Mouse (Mus musculus) myocyte (in vitro differentiated cells): ENCODE measurements around the gene Rpa1.

Source experiments
- CEBPB ChIP-seq: IDR thresholded peaks from 2 replicates; pipeline ENCODE4 v1.6.1; 2011; ENCODE audit warnings: mild to moderate bottlenecking, moderate library complexity; ENCODE audit not compliant: poor library complexity, insufficient read depth, severe bottlenecking
- E2F4 ChIP-seq: IDR thresholded peaks from one replicate; pipeline ENCODE4 v1.6.1; 2011; ENCODE audit warnings: mild to moderate bottlenecking, control low read depth, moderate library complexity; ENCODE audit not compliant: insufficient read depth
- MAX ChIP-seq: IDR thresholded peaks from one replicate; pipeline ENCODE4 v1.6.1; 2011; ENCODE audit warnings: low read depth, mild to moderate bottlenecking, control low read depth
- MYOD1 ChIP-seq, 3 experiments: IDR thresholded peaks; one replicate each; pipeline ENCODE4 v1.6.1; 2011; ENCODE audit warnings: control low read depth in 2 of 3, low read depth in 2 of 3, mild to moderate bottlenecking in 2 of 3, moderate library complexity in 1 of 3; ENCODE audit not compliant: insufficient read length in 2 of 3, control insufficient read depth in 1 of 3
- MYOG ChIP-seq, 3 experiments: IDR thresholded peaks; one replicate each; pipeline ENCODE4 v1.6.1; 2011; ENCODE audit warnings: control low read depth in 2 of 3, low read depth in 2 of 3, mild to moderate bottlenecking in 2 of 3; ENCODE audit not compliant: insufficient read length in 2 of 3, control insufficient read depth in 1 of 3, insufficient read depth in 1 of 3
- POLR2A ChIP-seq: IDR thresholded peaks from one replicate; pipeline ENCODE4 v1.6.1; 2011; ENCODE audit warnings: low read depth, mild to moderate bottlenecking, control low read depth, moderate library complexity; ENCODE audit not compliant: insufficient read length
- POLR2AphosphoS2 ChIP-seq: IDR thresholded peaks from one replicate; pipeline ENCODE4 v1.6.1; 2011; ENCODE audit warnings: low read depth, control low read depth; ENCODE audit not compliant: insufficient read length
- REST ChIP-seq: IDR thresholded peaks from one replicate; pipeline ENCODE4 v1.6.1; 2011; ENCODE audit warnings: mild to moderate bottlenecking, control low read depth, moderate library complexity; ENCODE audit not compliant: insufficient read depth, insufficient read length
- SRF ChIP-seq: IDR thresholded peaks from one replicate; pipeline ENCODE4 v1.6.1; 2011; ENCODE audit warnings: low read depth; ENCODE audit not compliant: control insufficient read depth, insufficient read length
- TCF12 ChIP-seq: IDR thresholded peaks from one replicate; pipeline ENCODE4 v1.6.1; 2011; ENCODE audit warnings: mild to moderate bottlenecking, control low read depth; ENCODE audit not compliant: poor library complexity, insufficient read depth, severe bottlenecking
- TCF3 ChIP-seq: IDR thresholded peaks from one replicate; pipeline ENCODE4 v1.6.1; 2011; ENCODE audit warnings: low read depth, control low read depth; ENCODE audit not compliant: insufficient read length
- USF1 ChIP-seq: IDR thresholded peaks from one replicate; pipeline ENCODE4 v1.6.1; 2011; ENCODE audit warnings: low read depth, mild to moderate bottlenecking, control low read depth, moderate library complexity

DNA sequence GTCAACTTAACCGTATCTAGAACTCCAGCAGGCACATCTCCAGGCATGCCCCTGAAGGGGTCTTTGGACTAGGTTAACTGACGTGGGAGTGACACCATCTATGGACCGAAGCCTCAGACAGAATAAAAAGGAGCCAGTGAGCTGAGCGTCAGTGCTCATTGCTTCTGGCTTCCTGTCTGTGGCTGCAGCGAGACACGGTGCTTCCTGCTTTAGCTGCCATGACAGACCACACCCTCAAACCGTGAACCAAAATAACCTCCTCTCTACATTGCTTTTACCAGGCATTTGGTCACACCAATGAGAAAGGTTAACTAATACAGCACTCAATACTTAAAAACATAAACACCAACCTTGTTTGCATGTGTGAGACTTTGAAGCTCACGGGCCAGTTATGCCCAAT, 11.4 kb downstream of the Rpa1 start:
- TF ChIP-seq MAX, result no peak
- no peak for TF ChIP-seq POLR2A
- TF ChIP-seq REST, result no peak
- TF ChIP-seq MYOD1 (IDR thresholded peaks at IDR 0.05; ENCODE audit: control insufficient read depth in 1 of 3, insufficient read length in 2 of 3, low read depth in 2 of 3), result no peak
- TF ChIP-seq USF1, result no peak
- no peak for TF ChIP-seq E2F4
- no peak for TF ChIP-seq CEBPB
- no peak for TF ChIP-seq TCF3
- no peak for TF ChIP-seq TCF12
- TF ChIP-seq MYOG (IDR thresholded peaks at IDR 0.05; ENCODE audit: control insufficient read depth in 1 of 3, insufficient read depth in 1 of 3, insufficient read length in 2 of 3, low read depth in 2 of 3), result no peak
- TF ChIP-seq POLR2AphosphoS2, result no peak
- no peak for TF ChIP-seq SRF
